Mouse (Mus musculus) heart, embryonic 15.5 days (tissue): ENCODE measurements around the gene Zfpm1. TPM values are rescaled to one million over a fixed set of nuclear protein-coding genes. Genes with fewer than 3 reads are reported as not detected.

ENCODE experiments used
- ATAC-seq: fragments of 200-750 bp; cut with Nextera tagmentation; replicated peaks from 2 replicates; pipeline ENCODE4 v1.8.0; 2017; ENCODE audit warnings: low read depth, moderate TSS enrichment; ENCODE audit not compliant: insufficient number of reproducible peaks, insufficient read depth, low FRiP score
- H3K27ac ChIP-seq: fragments of 300-500 bp; sonication (generic); 2 replicates; pipeline ENCODE4 v1.5.1; 2015; ENCODE audit warnings: mild to moderate bottlenecking, inconsistent platforms
- H3K27me3 ChIP-seq: fragments of 300-500 bp; sonication (generic); 2 replicates; pipeline ENCODE4 v1.6.1; 2015; ENCODE audit warnings: inconsistent platforms
- H3K36me3 ChIP-seq: fragments of 300-500 bp; sonication (generic); 2 replicates; pipeline ENCODE4 v1.6.1; 2015; ENCODE audit warnings: mild to moderate bottlenecking, inconsistent platforms
- H3K4me1 ChIP-seq: fragments of 300-500 bp; sonication (generic); replicated peaks from 2 replicates; pipeline ENCODE4 v1.6.1; 2015; ENCODE audit warnings: inconsistent platforms
- H3K4me2 ChIP-seq: fragments of 300-500 bp; sonication (generic); 2 replicates; pipeline ENCODE4 v1.6.1; 2015; ENCODE audit warnings: inconsistent platforms, mild to moderate bottlenecking, moderate library complexity
- H3K4me3 ChIP-seq: fragments of 300-500 bp; sonication (generic); 2 replicates; pipeline ENCODE4 v1.5.1; 2015; ENCODE audit warnings: mild to moderate bottlenecking, inconsistent platforms
- H3K9ac ChIP-seq: fragments of 300-500 bp; sonication (generic); 2 replicates; pipeline ENCODE4 v1.6.1; 2015; ENCODE audit warnings: mild to moderate bottlenecking, inconsistent platforms
- H3K9me3 ChIP-seq: fragments of 300-500 bp; sonication (generic); replicated peaks from 2 replicates; pipeline ENCODE4 v1.6.1; 2016; ENCODE audit warnings: inconsistent platforms
- WGBS: fragments of 180-500 bp; shearing (Covaris S2); methylation state at CpG from one replicate; pipeline ENCODE4 v1.1.7; 2015; ENCODE audit warnings: mixed read lengths; 5-methylcytosine and 5-hydroxymethylcytosine counted together
- polyA plus RNA-seq: library from polyadenylated mRNA; unstranded; fragments of >200 nt; fragmentation: Nextera tagmentation; extraction: Ambion mirVana; gene quantifications from 2 replicates; pipeline ENCODE4 v1.2.1, GENCODE M21; 2015

The Zfpm1 gene
- polyA plus RNA-seq, 1 experiment from 2014 or later, result 3.8 TPM

DNA sequence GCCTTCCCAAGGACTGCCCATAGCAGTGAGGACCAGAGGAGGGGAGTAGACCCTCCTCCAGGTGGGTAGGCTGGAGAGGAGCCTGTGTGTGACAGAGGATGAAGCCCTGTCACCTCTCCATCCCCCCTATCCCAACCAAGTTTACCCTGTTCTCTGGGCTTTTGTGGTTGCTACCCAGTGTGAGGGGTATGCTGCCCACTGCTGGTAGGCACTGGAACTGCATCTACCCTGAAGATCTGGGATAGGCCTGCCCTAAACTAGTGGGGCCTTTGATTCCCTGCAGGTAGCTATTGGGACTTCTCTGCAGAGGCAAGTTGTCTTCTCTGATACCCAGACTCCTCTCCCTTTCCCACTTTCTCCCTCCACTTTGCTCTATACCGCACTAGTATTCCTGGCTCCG, 22.6 kb upstream of the Zfpm1 start:
- 71% methylated on average over 2 of the region's 2 CpGs for WGBS
- peaks cover 45% of the 10 kb centered on the region for H3K27me3 ChIP-seq
- no peaks in the 10 kb centered on the region for H3K36me3 ChIP-seq
- H3K4me3 ChIP-seq, result no peak overlapping the region
- no peak overlapping the region for H3K27ac ChIP-seq
- no peak overlapping the region for H3K4me2 ChIP-seq
- no peaks in the 10 kb centered on the region for H3K4me1 ChIP-seq
- no peak overlapping the region for H3K9ac ChIP-seq
- no peak for ATAC-seq
- no peaks in the 10 kb centered on the region for H3K9me3 ChIP-seq

DNA sequence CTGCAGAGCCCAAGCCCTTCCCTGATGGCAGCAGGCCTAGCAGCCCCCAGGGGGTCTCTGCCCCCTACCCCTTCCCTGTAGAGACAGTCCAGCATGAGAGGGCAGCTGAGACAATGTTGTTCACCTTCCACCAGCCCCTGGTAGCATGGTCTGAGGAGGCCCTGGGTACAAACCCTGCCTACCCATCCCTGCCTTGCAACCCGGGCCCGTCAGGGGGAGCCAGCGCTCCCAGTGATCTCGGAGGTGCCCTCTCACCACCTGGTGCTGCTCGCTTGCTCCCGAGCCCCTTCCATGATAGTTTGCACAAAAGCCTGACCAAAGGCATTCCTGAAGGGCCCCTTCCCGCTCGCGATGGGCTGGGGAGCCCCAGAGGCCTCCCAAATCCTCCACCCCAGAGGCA, 21.2 kb upstream of the Zfpm1 start:
- WGBS, result 67% methylated on average over 9 of the region's 9 CpGs
- ATAC-seq, result no peak
- H3K4me3 ChIP-seq, result no peak overlapping the region
- peaks cover 33% of the 10 kb centered on the region; the same call in 1 of the 2 replicates for H3K27me3 ChIP-seq
- H3K27ac ChIP-seq, result no peak overlapping the region
- H3K9ac ChIP-seq, result no peak overlapping the region
- no peak overlapping the region for H3K4me2 ChIP-seq
- no peaks in the 10 kb centered on the region for H3K36me3 ChIP-seq
- H3K9me3 ChIP-seq, result no peaks in the 10 kb centered on the region
- no peaks in the 10 kb centered on the region for H3K4me1 ChIP-seq

DNA sequence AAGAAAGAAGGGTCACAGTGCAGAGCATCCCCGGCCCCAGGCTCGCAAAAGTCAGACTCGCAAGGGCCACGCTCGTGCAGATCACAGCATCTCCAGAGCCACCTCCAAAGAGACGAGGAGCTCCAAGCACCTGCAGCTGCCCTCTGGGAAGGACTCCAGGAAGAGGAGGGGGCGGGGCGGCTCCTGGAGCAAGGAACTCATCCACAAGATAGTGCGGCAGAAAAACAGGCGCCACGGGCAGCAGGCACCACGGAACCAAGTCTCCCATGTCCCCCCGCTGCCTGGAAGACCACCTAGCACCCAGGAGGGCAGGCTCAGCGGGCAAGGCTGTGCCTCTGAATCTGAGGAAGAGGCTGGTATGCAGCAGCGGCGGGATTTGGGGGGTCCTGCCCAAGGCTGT, 19.1 kb upstream of the Zfpm1 start:
- no peak overlapping the region for H3K9ac ChIP-seq
- no peak for ATAC-seq
- H3K4me2 ChIP-seq, result no peak overlapping the region
- H3K9me3 ChIP-seq, result no peaks in the 10 kb centered on the region
- peaks cover 35% of the 10 kb centered on the region; the same call in 1 of the 2 replicates for H3K27me3 ChIP-seq
- no peaks in the 10 kb centered on the region for H3K4me1 ChIP-seq
- WGBS, result 63% methylated on average over 16 of the region's 16 CpGs
- no peaks in the 10 kb centered on the region for H3K36me3 ChIP-seq
- H3K27ac ChIP-seq, result no peak overlapping the region
- no peak overlapping the region for H3K4me3 ChIP-seq

DNA sequence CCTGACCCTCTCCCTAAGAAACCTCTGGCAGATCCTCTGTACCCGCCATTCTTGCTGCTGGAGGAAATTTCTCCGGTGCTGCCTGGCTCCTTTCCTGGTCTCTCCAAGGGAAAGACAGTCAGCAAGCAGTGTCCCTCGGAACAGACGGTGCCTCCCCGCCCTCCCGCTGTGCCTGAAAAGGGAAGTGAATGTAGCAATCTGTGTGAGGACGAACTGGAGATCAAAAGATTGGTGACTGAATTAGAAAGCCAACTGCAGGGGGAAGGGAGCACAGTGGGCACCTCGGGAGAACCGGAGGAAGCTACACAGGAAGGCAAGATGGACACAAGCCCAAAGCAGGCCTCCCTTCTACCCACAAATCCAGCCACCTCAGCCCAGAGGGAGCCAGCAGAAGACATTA, 17.7 kb upstream of the Zfpm1 start:
- H3K27ac ChIP-seq, result no peak overlapping the region
- H3K27me3 ChIP-seq, result peaks cover 44% of the 10 kb centered on the region
- H3K4me1 ChIP-seq, result peaks cover 7% of the 10 kb centered on the region
- no peaks in the 10 kb centered on the region for H3K36me3 ChIP-seq
- H3K4me3 ChIP-seq, result no peak overlapping the region
- WGBS, result 40% methylated on average over 9 of the region's 9 CpGs
- no peaks in the 10 kb centered on the region for H3K9me3 ChIP-seq
- H3K4me2 ChIP-seq, result no peak overlapping the region
- no peak for ATAC-seq
- H3K9ac ChIP-seq, result no peak overlapping the region

DNA sequence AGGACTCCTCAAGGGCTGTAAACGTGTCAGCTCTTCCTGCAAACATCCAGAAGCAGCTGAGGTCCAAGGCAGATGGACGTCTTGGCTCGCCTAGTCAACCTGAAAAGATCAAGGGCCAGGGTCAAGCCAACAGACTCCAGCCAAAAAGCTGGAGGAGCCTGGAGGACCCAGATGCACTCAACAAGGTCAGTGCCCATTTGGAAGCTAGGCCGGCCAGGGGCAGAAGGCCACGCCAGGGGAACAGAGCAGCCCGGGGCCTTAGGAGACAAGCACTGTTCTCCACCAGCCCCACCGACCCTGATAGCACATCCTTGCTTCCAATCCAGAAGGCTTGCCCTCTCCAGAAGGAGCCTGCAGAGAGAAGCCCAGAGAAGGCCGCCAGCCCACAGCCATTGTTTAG, 16.4 kb upstream of the Zfpm1 start:
- 85% methylated on average over 8 of the region's 8 CpGs for WGBS
- Histone ChIP-seq H3K27me3 (peaks cover 51% of the 10 kb centered on the region), H3K36me3 (no peaks in the 10 kb centered on the region), H3K4me2 (no peak overlapping the region), H3K9me3 (no peaks in the 10 kb centered on the region), H3K27ac (no peak overlapping the region), H3K4me3 (no peak overlapping the region), H3K9ac (no peak overlapping the region), H3K4me1 (peaks cover 11% of the 10 kb centered on the region)
- ATAC-seq, result no peak

DNA sequence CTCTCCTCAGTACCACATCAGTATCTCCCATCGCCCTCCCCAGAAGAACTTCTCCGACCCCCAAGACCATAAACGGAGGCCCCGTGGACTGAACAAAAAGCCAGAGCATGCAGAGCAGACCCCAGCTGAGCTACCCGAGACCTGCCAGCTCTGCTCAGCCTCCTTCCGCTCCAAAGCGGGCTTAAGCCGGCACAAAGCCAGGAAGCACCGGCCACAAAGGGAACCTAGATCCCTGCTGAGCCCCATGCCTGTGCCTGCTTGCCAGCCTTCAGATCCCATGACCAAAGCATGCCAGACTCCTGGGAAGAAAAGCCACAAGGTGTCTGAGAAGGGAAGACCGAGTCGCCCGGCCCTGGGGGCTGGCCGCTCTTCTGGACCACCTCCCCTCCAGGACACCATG, 15.1 kb upstream of the Zfpm1 start:
- Histone ChIP-seq H3K9me3 (no peaks in the 10 kb centered on the region), H3K4me2 (no peak overlapping the region), H3K36me3 (no peaks in the 10 kb centered on the region), H3K27ac (no peak overlapping the region), H3K27me3 (peaks cover 46% of the 10 kb centered on the region), H3K4me3 (no peak overlapping the region), H3K4me1 (peaks cover 11% of the 10 kb centered on the region), H3K9ac (no peak overlapping the region)
- 65% methylated on average over 13 of the region's 13 CpGs for WGBS
- ATAC-seq, result no peak

DNA sequence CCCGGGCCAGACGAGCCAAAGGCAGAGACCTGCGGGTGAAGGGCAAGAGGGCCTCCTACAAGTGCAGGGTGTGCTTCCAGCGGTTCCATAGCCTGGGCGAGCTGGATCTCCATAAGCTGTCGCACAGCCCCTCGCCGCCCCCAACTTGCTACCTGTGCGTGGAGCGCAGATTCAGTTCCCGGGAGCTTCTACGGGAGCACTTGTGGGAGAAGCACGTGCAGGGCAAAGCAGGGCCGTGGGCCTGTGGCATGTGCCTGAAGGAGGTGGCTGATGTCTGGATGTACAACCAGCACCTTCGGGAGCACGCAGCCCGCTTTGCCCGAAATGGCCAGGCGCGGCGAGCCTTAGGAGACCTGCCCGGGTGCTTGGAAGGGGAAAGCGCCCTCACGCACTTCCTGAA, 13.1 kb upstream of the Zfpm1 start:
- Histone ChIP-seq H3K27ac (no peak overlapping the region), H3K4me3 (peak overlapping the region; percentile 51), H3K9ac (peak overlapping the region; percentile 49), H3K27me3 (peaks cover 35% of the 10 kb centered on the region), H3K4me2 (peak overlapping the region; percentile 90), H3K4me1 (peaks cover 16% of the 10 kb centered on the region), H3K36me3 (no peaks in the 10 kb centered on the region), H3K9me3 (no peaks in the 10 kb centered on the region)
- WGBS, result 52% methylated on average over 24 of the region's 24 CpGs
- no peak for ATAC-seq

DNA sequence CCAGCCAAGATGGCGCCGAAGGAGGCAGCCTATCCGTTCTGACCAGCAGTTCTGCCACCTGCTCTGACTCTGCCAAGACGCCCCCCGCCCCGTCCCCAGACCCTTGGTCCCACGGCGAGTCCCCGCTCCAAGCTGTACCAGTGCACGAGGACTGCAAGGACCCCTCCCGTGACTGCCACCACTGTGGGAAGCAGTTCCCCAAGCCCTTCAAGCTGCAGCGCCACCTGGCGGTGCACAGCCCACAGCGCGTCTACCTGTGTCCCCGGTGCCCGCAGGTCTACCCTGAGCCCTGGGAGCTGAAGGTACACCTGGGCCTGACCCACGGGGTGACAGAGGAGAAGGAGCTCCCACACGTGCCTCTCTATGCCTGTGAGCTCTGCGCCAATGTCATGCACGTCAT, 12.5 kb upstream of the Zfpm1 start:
- no peaks in the 10 kb centered on the region for H3K9me3 ChIP-seq
- H3K4me3 ChIP-seq, result peak overlapping the region; percentile 51
- H3K27me3 ChIP-seq, result peaks cover 34% of the 10 kb centered on the region
- 6% methylated on average over 21 of the region's 21 CpGs for WGBS
- H3K4me2 ChIP-seq, result peak overlapping the region; percentile 90
- H3K36me3 ChIP-seq, result no peaks in the 10 kb centered on the region
- H3K27ac ChIP-seq, result no peak overlapping the region
- peak; percentile 45; the same call in 1 of the 2 replicates for ATAC-seq
- peaks cover 17% of the 10 kb centered on the region for H3K4me1 ChIP-seq
- peak overlapping the region; percentile 49 for H3K9ac ChIP-seq

DNA sequence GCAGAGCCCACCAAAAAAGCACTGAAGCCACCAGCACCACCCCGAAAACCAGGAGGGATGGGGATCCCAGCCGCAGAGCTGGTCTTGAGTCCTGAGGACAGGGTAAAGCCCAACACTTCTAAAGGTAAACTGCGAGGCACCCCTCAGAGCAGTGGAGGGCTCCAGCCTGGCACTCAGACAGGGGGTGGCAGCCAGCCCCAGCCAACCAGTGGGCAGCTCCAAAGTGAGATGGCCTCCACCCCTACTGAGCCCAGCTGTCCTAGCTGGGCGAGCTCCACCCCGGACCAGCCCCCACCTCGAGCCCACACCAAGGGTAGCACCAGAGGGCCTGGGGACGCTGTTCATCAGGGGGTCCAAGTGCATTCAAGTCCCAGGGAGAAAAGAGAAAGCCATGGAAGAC, 11.4 kb upstream of the Zfpm1 start:
- Histone ChIP-seq H3K27ac (no peak overlapping the region), H3K9ac (no peak overlapping the region), H3K4me1 (peaks cover 28% of the 10 kb centered on the region), H3K4me2 (no peak overlapping the region), H3K4me3 (no peak overlapping the region), H3K36me3 (no peaks in the 10 kb centered on the region), H3K9me3 (no peaks in the 10 kb centered on the region), H3K27me3 (peaks cover 34% of the 10 kb centered on the region)
- ATAC-seq, result no peak
- WGBS, result 83% methylated on average over 7 of the region's 7 CpGs

DNA sequence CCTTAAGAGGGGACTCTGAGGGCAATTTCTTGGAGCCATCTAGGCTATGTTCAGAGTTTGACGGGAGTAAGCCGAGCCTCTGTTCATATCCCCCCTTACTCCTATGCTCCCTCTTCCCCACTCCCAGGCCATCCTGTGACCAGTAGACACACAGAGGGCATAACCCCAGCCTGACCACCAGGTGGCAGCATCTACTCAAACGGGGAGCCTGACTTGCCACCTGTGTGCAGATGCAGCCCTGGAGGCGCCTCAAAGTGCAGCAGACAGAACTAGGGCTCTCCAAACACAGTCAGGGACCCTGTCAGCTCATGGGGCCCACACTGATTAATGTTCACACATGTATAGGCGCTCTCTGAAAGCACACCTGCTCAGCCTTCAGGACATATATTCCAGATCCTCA, 8.8 kb upstream of the Zfpm1 start:
- Histone ChIP-seq H3K9me3 (no peaks in the 10 kb centered on the region), H3K9ac (no peak overlapping the region), H3K36me3 (no peaks in the 10 kb centered on the region), H3K27ac (no peak overlapping the region), H3K4me3 (no peak overlapping the region), H3K4me2 (no peak overlapping the region), H3K27me3 (peaks cover 26% of the 10 kb centered on the region), H3K4me1 (peaks cover 28% of the 10 kb centered on the region)
- 8% methylated on average over 5 of the region's 5 CpGs for WGBS
- peak; percentile 54; the same call in 1 of the 2 replicates for ATAC-seq

DNA sequence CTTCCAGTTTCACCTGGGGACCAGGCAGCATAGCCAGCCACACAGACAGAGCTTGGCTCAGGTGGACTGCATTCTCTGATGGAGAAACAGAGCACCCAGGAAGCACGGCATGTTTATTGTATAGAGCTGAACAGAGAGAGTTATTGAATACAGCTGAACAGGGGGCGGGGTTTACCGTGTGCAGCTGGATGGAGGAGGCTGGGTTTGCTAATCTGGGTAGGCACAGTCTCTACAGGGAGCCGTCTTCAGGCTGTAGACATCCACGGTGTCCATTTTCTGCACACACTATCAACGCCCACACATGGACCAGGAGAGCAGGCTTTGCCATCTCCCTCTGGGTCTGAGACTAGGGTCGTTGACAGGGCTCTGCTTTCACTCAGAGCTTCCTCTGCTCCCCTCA, 8.1 kb upstream of the Zfpm1 start:
- Histone ChIP-seq H3K27ac (no peak overlapping the region), H3K4me2 (no peak overlapping the region), H3K9ac (no peak overlapping the region), H3K9me3 (no peaks in the 10 kb centered on the region), H3K4me3 (no peak overlapping the region), H3K36me3 (no peaks in the 10 kb centered on the region), H3K27me3 (peaks cover 21% of the 10 kb centered on the region), H3K4me1 (peaks cover 25% of the 10 kb centered on the region)
- ATAC-seq, result no peak
- WGBS, result 43% methylated on average over 7 of the region's 7 CpGs

DNA sequence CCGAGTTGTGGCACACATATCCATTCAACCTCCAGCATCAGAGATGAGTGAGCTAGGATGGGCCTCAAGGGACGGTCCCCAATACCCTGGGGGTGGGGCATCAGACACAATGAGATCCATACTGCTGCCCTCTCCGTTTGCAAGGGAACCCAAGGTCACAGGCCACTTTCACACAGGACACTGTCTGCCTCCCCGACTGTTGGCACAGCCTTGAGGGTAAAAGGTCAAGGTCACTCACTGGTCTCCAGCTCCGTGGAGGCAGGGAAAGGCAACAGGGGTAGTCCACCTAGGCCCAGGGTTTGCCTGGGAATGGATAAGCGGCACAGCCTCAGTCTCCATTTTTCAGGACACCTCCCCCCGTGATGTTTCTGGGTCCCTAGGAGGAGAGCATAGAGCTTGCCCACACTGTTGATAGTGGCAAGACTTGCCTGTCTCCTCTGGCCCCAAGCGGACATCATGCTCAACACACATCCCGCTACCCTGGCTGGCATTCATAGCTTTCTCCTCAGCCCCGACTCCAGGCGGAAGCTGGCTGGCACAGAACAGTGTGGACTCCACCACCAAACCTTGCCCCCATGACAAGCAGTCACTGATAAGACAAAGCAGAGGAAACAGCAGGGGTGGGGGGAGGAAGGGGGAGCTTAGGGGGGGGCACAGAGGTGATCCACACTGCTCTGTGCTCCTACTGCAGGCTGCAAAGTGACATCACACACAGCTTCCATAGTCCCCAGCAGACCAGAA, 7.1 kb upstream of the Zfpm1 start:
- Histone ChIP-seq H3K27ac (no peak overlapping the region), H3K4me3 (no peak overlapping the region), H3K36me3 (no peaks in the 10 kb centered on the region), H3K9ac (no peak overlapping the region), H3K27me3 (peaks cover 16% of the 10 kb centered on the region), H3K9me3 (no peaks in the 10 kb centered on the region), H3K4me2 (no peak overlapping the region), H3K4me1 (peaks cover 17% of the 10 kb centered on the region)
- ATAC-seq, result no peak
- WGBS, result 61% methylated on average over 11 of the region's 11 CpGs
